Mouse (Mus musculus) forebrain, embryonic 13.5 days (tissue): ENCODE results near the gene Nck1. TPM values are rescaled to one million over a fixed set of nuclear protein-coding genes. Genes with fewer than 3 reads are reported as not detected.

ENCODE experiments used
- ATAC-seq: fragments of 200-750 bp; cut with Nextera tagmentation; 2 replicates; pipeline ENCODE4 v1.8.0; 2017
- H3K27ac ChIP-seq: fragments of 300-500 bp; sonication (generic); 2 replicates; pipeline ENCODE4 v1.5.1; 2015; ENCODE audit warnings: inconsistent platforms, mild to moderate bottlenecking, moderate library complexity
- H3K27me3 ChIP-seq: fragments of 300-500 bp; sonication (generic); 2 replicates; pipeline ENCODE4 v1.6.1; 2015; ENCODE audit warnings: mild to moderate bottlenecking, inconsistent platforms
- H3K36me3 ChIP-seq: fragments of 300-500 bp; sonication (generic); 2 replicates; pipeline ENCODE4 v1.6.1; 2015; ENCODE audit warnings: mild to moderate bottlenecking, inconsistent platforms; ENCODE audit not compliant: poor library complexity, severe bottlenecking
- H3K4me1 ChIP-seq: fragments of 300-500 bp; sonication (generic); 2 replicates; pipeline ENCODE4 v1.6.1; 2015; ENCODE audit warnings: inconsistent platforms
- H3K4me2 ChIP-seq: fragments of 300-500 bp; sonication (generic); 2 replicates; pipeline ENCODE4 v1.6.1; 2015; ENCODE audit warnings: inconsistent platforms, mild to moderate bottlenecking, moderate library complexity
- H3K4me3 ChIP-seq: fragments of 300-500 bp; sonication (generic); 2 replicates; pipeline ENCODE4 v1.5.1; 2015; ENCODE audit warnings: mild to moderate bottlenecking, inconsistent platforms
- H3K9ac ChIP-seq: fragments of 300-500 bp; sonication (generic); 2 replicates; pipeline ENCODE4 v1.6.1; 2015; ENCODE audit warnings: mild to moderate bottlenecking, inconsistent platforms
- H3K9me3 ChIP-seq: fragments of 300-500 bp; sonication (generic); replicated peaks from 2 replicates; pipeline ENCODE4 v1.6.1; 2016; ENCODE audit warnings: inconsistent platforms
- WGBS: fragments of 180-500 bp; shearing (Covaris S2); methylation state at CpG from one replicate; pipeline ENCODE4 v1.1.7; 2015; 5-methylcytosine and 5-hydroxymethylcytosine counted together
- polyA plus RNA-seq: library from polyadenylated mRNA; unstranded; fragments of >200 nt; fragmentation: Nextera tagmentation; extraction: Ambion mirVana; gene quantifications from 2 replicates; pipeline ENCODE4 v1.2.1, GENCODE M21; 2015

Gene Nck1
- 54.6 and 57.1 TPM in 2 replicates for polyA plus RNA-seq

DNA sequence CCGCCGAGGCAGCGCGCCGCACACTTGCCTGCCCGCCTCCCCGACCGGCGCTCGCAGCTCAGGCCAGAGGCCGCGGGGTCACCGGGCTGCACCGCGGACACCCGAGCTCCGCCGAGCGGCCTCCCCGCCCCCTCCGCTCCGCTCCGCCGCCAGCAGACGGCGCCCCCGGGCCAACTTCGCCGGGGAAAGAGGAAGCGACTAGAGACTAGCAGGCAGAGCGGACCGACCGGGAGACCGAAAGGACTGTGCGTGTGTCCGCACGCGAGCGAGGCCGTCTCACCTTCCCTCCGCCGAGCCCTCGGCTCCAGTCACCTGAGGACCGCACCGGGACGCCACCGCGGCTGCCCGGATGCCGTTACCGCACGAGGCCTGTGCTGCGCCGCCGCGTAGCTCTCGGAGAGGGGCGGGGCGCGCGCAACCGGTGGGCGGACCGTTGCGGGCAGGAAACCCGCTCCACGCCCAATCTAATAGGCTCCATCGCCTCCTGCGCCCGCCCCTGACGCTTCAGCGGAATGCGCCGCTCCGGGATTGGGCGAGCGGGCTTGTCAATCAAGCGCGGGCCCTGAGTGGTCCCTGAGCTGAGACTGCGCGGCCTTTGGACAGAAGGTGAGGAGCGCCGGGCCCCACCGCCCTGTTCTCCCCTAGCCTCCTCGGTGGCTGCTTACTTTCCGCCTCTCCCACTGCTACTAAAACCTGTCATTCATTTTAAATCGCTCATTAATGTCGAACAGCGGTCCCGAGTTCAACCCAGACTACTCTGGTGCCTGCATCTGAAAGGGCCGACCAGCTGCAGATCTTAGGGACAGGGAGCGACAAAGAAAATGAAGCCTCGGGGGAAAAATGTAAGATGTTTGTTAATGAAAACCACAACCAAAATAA lies at the start of gene Nck1:
TSS of gene Nck1 (minus strand) at position 420 of the 879 bp plus-strand sequence.
- Histone ChIP-seq H3K9me3 (peaks cover 6% of the 10 kb centered on the region; the same call in 1 of the 2 replicates), H3K36me3 (peaks cover 15% of the 10 kb centered on the region), H3K9ac (peak within 1 kb of the TSS; percentile 92), H3K27ac (peak within 1 kb of the TSS; percentile 88), H3K4me2 (peak within 1 kb of the TSS; percentile 79), H3K27me3 (no peaks in the 10 kb centered on the region), H3K4me3 (peak within 1 kb of the TSS; percentile 95), H3K4me1 (peaks cover 28% of the 10 kb centered on the region)
- WGBS: under 1% methylated on average over 92 of the region's 93 CpGs
- ATAC-seq: peak; percentile 100

DNA sequence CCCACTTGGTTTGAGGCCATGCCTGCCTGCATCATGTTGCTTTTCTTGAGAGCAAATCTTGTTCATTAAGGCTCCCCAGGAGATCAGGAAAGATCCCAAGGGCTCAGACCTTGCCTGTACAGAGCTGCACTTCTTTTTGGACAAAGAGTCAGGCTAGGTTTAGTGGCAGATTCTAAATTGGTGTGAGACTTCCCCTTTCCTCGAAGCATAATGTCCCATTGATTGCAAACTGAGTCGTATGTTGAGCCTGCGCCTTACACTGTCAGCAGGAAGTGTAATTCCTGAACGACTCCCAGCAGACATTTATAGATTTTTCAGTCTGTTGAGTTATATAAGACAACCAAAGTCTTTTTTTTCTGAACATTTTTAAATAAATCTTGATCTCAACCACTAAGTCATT lies 44.5 kb upstream of the Nck1 start:
- Histone ChIP-seq H3K9me3 (no peaks in the 10 kb centered on the region), H3K4me3 (no peak overlapping the region), H3K27me3 (no peaks in the 10 kb centered on the region), H3K4me1 (no peaks in the 10 kb centered on the region), H3K36me3 (no peaks in the 10 kb centered on the region), H3K27ac (no peak overlapping the region), H3K9ac (no peak overlapping the region), H3K4me2 (no peak overlapping the region)
- no peak for ATAC-seq
- WGBS: 78% methylated on average over 4 of the region's 4 CpGs

DNA sequence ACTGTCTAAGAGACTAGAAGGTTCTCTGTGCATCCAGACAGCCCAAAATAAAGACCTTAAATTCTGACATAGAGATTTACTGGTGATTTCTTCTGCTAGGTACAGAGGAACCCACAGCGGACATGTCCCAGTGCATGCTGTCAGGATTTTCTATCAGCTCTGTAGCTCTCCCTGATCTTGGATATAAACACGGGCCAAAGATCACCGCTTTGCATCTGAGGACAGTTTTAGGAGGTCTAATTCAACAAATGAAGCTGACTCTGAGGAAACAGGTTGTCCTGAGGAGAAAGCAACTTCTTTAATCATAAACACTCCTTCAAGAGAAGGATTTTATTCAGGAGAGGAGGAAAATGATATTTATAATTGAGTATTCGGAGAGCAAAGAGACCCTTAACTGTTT lies 38.1 kb upstream of the Nck1 start:
- no peak overlapping the region for H3K27ac ChIP-seq
- no peak overlapping the region for H3K4me2 ChIP-seq
- H3K36me3 ChIP-seq: no peaks in the 10 kb centered on the region
- ATAC-seq: no peak
- H3K9me3 ChIP-seq: no peaks in the 10 kb centered on the region
- H3K9ac ChIP-seq: no peak overlapping the region
- no peak overlapping the region for H3K4me3 ChIP-seq
- H3K4me1 ChIP-seq: peaks cover 32% of the 10 kb centered on the region
- H3K27me3 ChIP-seq: no peaks in the 10 kb centered on the region
- WGBS: 92% methylated on average over 4 of the region's 4 CpGs

DNA sequence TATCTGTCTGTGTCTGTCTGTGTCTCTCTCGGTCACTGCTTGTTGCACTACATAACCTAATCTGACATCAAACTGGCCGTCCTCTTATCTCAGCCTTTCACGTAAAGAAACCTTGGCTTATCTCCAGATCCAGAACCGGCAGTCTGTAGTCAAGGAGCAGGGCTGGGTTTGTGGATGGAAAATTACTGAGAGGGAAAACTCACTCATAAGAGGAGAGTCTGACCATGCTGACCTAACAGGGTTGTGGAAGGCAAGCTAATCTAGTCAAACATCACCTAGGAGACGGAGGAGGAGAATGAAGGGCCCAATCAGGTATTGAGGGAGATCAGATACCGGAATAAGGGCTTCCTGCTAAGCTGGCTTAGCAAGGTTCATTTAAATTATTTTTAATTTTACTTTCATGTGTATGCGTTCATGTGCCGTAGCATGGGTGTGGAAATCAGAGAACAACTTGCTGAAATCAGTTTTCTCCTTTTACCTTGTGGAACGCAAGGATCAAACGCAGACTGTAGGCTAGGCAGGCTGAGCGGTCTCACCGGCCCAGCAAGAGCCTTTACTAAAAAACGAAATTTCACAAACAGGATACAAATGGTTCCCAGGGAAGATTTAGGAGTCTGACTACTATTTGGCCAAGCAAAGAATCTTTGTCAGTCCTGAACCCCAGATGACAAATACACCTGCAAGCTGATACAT lies 37.1 kb upstream of the Nck1 start:
- Histone ChIP-seq H3K9me3 (no peaks in the 10 kb centered on the region), H3K4me2 (peak overlapping the region; percentile 12; the same call in 1 of the 2 replicates), H3K27me3 (no peaks in the 10 kb centered on the region), H3K4me1 (peaks cover 32% of the 10 kb centered on the region), H3K9ac (no peak overlapping the region), H3K27ac (no peak overlapping the region), H3K36me3 (no peaks in the 10 kb centered on the region), H3K4me3 (no peak overlapping the region)
- ATAC-seq: no peak
- WGBS: 51% methylated on average over 13 of the region's 13 CpGs

DNA sequence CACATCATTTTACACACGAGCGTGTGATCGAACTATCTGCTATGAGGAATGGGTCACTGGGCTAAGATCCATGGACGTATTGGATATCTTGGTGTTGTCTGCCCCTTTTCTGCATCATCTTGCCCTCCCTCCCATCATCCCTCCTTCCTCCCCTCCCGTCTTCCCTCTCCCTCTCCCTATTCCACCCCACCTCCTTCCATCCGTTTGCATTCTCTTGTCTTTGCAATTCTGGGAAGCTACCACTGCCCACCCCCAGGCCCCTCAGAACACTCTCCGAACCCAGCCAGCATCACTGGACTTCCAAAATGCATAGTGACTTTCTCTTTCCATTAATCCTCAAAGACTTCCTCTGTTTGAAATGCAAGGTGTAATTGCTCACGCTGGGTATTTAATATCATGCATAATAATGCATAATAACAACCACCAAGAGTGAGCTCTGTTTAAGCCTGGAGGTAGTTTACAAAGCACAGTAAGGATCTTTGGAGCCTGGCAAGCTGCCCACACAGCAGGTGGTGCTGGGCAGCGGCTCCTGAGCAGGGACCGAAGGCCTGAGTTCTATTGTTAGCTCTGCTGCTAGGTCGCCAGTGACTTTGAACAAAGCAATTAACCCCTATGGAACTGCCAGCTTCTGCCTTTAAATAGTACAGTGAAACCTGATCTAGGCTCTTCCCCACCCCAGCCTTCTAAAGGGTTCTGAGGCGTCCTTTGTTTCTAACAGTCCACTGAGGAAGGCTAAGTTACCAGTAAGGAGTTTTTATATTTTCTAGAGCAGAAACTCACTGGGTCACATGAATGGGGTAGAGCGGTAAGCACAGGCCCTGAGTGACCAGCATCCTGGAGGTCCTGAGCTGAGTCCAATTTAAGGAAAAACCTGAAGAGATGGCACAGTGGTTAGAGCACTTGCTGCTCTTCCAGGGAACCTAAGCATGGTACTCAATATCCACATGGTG lies 35.9 kb upstream of the Nck1 start:
- ATAC-seq: peak; percentile 75
- WGBS: 20% methylated on average over 13 of the region's 13 CpGs
- Histone ChIP-seq H3K27ac (peak overlapping the region; percentile 74), H3K4me1 (peaks cover 32% of the 10 kb centered on the region), H3K27me3 (no peaks in the 10 kb centered on the region), H3K4me2 (peak overlapping the region; percentile 8; the same call in 1 of the 2 replicates), H3K4me3 (no peak overlapping the region), H3K36me3 (no peaks in the 10 kb centered on the region), H3K9me3 (no peaks in the 10 kb centered on the region), H3K9ac (no peak overlapping the region)

DNA sequence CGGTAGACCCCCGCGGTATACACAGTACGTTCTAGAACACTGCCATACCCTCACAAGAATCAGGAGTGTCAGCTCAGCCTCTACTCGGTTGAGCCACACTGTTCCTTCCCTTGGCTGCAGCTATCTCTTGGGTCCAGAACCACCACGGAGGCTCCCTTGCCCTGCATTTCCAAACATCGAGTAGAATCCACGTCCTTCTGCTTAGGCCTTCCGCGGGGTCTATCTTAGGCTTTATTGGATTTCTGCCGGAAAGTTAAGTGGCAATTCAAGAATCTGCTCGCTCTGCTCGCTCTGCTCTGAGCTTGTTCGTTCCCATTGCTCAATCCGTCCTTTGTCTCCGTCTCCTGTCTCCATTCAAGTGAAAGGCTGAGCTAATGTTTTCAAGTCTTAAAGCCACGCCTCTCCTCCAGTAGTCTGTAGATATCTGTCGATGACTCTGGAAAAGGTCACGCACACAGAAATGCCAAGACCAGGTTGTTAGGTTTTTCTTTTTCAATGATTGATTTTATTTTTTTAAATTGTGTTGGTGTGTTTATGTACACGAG lies 34.3 kb upstream of the Nck1 start:
- no peak overlapping the region for H3K9ac ChIP-seq
- no peak overlapping the region; the same call in 1 of the 2 replicates for H3K4me2 ChIP-seq
- no peak overlapping the region for H3K4me3 ChIP-seq
- no peaks in the 10 kb centered on the region for H3K9me3 ChIP-seq
- H3K27me3 ChIP-seq: no peaks in the 10 kb centered on the region
- H3K27ac ChIP-seq: no peak overlapping the region
- 26% methylated on average over 20 of the region's 20 CpGs for WGBS
- no peaks in the 10 kb centered on the region for H3K36me3 ChIP-seq
- H3K4me1 ChIP-seq: peaks cover 32% of the 10 kb centered on the region
- peak; percentile 72; the same call in 1 of the 2 replicates for ATAC-seq

DNA sequence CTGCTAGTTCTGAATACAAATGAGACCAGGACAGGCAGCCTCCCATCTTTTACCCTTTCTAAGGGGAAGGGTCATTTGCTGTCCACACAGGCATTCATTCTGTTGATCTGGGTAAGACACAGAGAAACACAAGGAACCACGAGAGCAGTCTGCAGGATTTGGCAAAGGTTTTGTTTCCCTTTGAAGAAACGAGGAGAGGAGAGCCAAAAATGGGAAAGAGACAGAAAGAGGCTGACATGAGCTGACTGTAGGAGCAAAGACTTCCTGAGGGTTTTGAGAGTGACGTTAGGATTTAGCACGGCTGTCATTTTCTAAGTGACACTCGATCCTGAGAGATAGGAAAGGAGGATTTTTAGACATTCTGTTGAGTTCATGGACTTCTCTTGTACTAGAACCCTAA lies 28.0 kb upstream of the Nck1 start:
- WGBS: 57% methylated on average over 5 of the region's 5 CpGs
- Histone ChIP-seq H3K36me3 (no peaks in the 10 kb centered on the region), H3K4me2 (no peak overlapping the region), H3K27me3 (0 out of 2 replicates have a peak, but pooled peaks cover under 1% of the 10 kb centered on the region), H3K27ac (no peak overlapping the region), H3K4me3 (no peak overlapping the region), H3K9ac (no peak overlapping the region), H3K4me1 (peaks cover 11% of the 10 kb centered on the region), H3K9me3 (no peaks in the 10 kb centered on the region)
- ATAC-seq: no peak

DNA sequence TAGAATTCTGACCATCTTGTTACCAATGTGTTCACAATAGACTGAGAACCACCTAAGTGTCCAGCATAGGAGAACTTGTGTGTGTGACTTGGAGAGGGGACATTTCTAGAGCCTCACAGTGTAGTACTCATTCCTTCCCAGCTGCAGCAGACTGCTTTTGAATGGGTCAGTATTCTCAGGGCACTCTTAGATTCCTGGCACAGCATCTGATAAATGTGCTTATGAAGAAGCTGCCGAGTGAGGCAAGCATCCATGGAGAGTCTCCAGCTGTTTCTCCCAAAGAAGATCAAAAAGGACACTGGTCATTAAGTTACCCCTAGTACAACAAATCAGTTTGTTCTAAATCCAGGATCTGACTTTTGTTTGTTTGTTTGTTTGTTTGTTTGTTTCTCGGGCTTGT lies 27.4 kb upstream of the Nck1 start:
- no peak overlapping the region for H3K4me2 ChIP-seq
- no peak overlapping the region for H3K9ac ChIP-seq
- no peaks in the 10 kb centered on the region for H3K36me3 ChIP-seq
- H3K27ac ChIP-seq: no peak overlapping the region
- ATAC-seq: no peak
- H3K4me3 ChIP-seq: no peak overlapping the region
- H3K27me3 ChIP-seq: 0 out of 2 replicates have a peak, but pooled peaks cover 4% of the 10 kb centered on the region
- H3K9me3 ChIP-seq: no peaks in the 10 kb centered on the region
- 80% methylated on average over 2 of the region's 2 CpGs for whole genome bisulfite sequencing
- peaks cover 11% of the 10 kb centered on the region for H3K4me1 ChIP-seq

DNA sequence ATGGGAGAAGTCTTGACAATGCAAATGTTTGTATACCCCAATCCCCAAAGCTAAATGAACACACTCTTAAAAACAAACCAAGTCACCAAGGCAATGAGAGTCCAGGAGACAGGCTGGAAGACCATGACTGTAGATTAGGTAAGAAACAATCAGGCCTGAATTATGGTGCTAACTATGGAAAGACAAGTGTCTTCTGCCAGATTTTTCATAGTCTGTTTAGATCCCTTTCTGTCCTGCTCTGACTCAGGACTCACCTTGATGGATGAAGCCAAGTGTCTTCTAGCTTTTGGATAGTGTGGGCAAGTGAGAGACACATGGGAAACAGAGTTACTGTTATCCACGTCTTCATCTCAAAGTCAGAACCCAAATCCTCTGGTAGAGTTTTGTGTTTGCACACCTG lies 25.6 kb upstream of the Nck1 start:
- Histone ChIP-seq H3K4me3 (peak overlapping the region; percentile 75), H3K9me3 (no peaks in the 10 kb centered on the region), H3K27me3 (0 out of 2 replicates have a peak, but pooled peaks cover 4% of the 10 kb centered on the region), H3K4me2 (peak overlapping the region; percentile 83; the same call in 1 of the 2 replicates), H3K27ac (no peak overlapping the region), H3K36me3 (no peaks in the 10 kb centered on the region), H3K4me1 (peaks cover 11% of the 10 kb centered on the region), H3K9ac (no peak overlapping the region)
- WGBS: 89% methylated on average over 1 of the region's 1 CpGs
- no peak for ATAC-seq

DNA sequence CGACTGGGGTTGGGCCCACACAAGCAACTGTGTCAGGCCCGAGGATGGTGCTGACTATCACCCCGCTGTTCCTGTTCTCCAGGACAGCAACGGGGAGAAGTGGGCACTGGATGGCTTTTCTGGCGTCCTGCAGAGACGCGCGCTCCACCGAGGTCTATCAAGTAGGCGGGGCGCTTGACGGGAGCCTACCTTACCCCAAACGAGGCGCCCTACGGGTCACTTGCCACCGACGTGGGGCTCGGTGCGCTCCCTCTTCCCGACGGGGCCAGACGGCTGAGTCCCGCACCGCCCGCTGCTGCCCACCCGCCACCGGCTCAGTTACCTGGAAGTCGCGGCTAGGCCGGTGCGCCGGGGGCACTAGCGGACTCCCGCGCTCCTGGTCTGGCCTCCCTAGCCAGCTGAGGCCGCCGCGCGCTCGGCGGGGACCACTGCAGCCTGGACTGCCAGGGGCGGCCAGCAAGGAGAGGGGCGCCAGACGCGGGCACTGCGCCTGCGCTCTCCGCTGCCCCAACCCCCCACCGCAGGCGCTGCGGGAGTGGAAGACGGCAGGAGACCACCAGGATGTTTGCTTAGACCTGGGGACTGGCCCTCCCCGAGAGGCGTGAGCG lies 24.8 kb upstream of the Nck1 start, which contains the start of gene Slc35g2:
TSS of gene Slc35g2 (minus strand) at position 465 of the 608 bp plus-strand sequence.
- WGBS: under 1% methylated on average over 44 of the region's 55 CpGs
- peak; percentile 93 for ATAC-seq
- H3K36me3 ChIP-seq: no peaks in the 10 kb centered on the region
- peak within 1 kb of the TSS; percentile 75 for H3K4me3 ChIP-seq
- H3K9me3 ChIP-seq: no peaks in the 10 kb centered on the region
- H3K4me1 ChIP-seq: peaks cover 11% of the 10 kb centered on the region
- peak within 1 kb of the TSS; percentile 83 for H3K4me2 ChIP-seq
- H3K27me3 ChIP-seq: 0 out of 2 replicates have a peak, but pooled peaks cover 4% of the 10 kb centered on the region
- no peak within 1 kb of the TSS for H3K27ac ChIP-seq
- H3K9ac ChIP-seq: peak within 1 kb of the TSS; percentile 77
